Mouse (Mus musculus) heart, embryonic 14.5 days (tissue): ENCODE data around the gene Mettl1. TPM values are rescaled to one million over a fixed set of nuclear protein-coding genes. Genes with fewer than 3 reads are reported as not detected.
A peak's percentile ranks its signal among the peaks of the same experiment; 100 is the strongest.

Source experiments
- ATAC-seq: fragments of 200-750 bp; cut with Nextera tagmentation; 2 replicates; pipeline ENCODE4 v1.8.0; 2017; ENCODE audit warnings: low read depth, moderate TSS enrichment; ENCODE audit not compliant: insufficient number of reproducible peaks, insufficient read depth, low FRiP score
- H3K27ac ChIP-seq, 2 experiments: fragments of 200-500 bp in 1 of 2; fragments of 300-500 bp in 1 of 2; sonication (generic) in 1 of 2; replicated peaks in 1 of 2; 2 replicates each; pipeline ENCODE4 v1.5.1; 2012 to 2014; ENCODE audit warnings: low read depth in 2 of 2, low read length in 2 of 2, control low read depth in 1 of 2, mild to moderate bottlenecking in 1 of 2, mixed read lengths in 1 of 2; ENCODE audit not compliant: control insufficient read depth in 1 of 2, insufficient read depth in 1 of 2
- H3K27me3 ChIP-seq: fragments of 300-500 bp; sonication (generic); 2 replicates; pipeline ENCODE4 v1.6.1; 2014; ENCODE audit warnings: mild to moderate bottlenecking, low read length, control low read depth; ENCODE audit not compliant: control insufficient read depth, insufficient read depth
- H3K36me3 ChIP-seq: fragments of 300-500 bp; sonication (generic); 2 replicates; pipeline ENCODE4 v1.6.1; 2014; ENCODE audit warnings: mild to moderate bottlenecking, control low read depth, low read length, mixed read lengths; ENCODE audit not compliant: control insufficient read depth, insufficient read depth
- H3K4me1 ChIP-seq, 2 experiments: fragments of 200-500 bp in 1 of 2; fragments of 300-500 bp in 1 of 2; sonication (generic) in 1 of 2; 2 replicates each; pipeline ENCODE4 v1.6.1; 2012 to 2014; ENCODE audit warnings: low read length in 2 of 2, control low read depth in 1 of 2, mixed read lengths in 1 of 2; ENCODE audit not compliant: control insufficient read depth in 2 of 2, insufficient read depth in 2 of 2
- H3K4me2 ChIP-seq: fragments of 300-500 bp; sonication (generic); 2 replicates; pipeline ENCODE4 v1.6.1; 2014; ENCODE audit warnings: mild to moderate bottlenecking, low read length
- H3K4me3 ChIP-seq, 2 experiments: fragments of 200-500 bp in 1 of 2; fragments of 300-500 bp in 1 of 2; sonication (generic) in 1 of 2; 2 replicates each; pipeline ENCODE4 v1.5.1; 2012 to 2014; ENCODE audit warnings: low read length in 2 of 2, mild to moderate bottlenecking in 2 of 2, control low read depth in 1 of 2, low read depth in 1 of 2, moderate library complexity in 1 of 2; ENCODE audit not compliant: control insufficient read depth in 1 of 2, insufficient read depth in 1 of 2
- H3K9ac ChIP-seq: fragments of 300-500 bp; sonication (generic); 2 replicates; pipeline ENCODE4 v1.6.1; 2014; ENCODE audit warnings: mild to moderate bottlenecking, low read length
- H3K9me3 ChIP-seq: fragments of 300-500 bp; sonication (generic); 2 replicates; pipeline ENCODE4 v1.6.1; 2016; ENCODE audit warnings: low read length, control low read depth; ENCODE audit not compliant: control insufficient read depth
- WGBS: fragments of 180-500 bp; shearing (Covaris S2); extraction: QIAGEN DNeasy Blood & Tissue Kit; methylation state at CpG from one replicate; pipeline ENCODE4 v1.1.7; 2014; 5-methylcytosine and 5-hydroxymethylcytosine counted together
- polyA plus RNA-seq: library from polyadenylated mRNA; unstranded; fragments of >200 nt; fragmentation: Nextera tagmentation; extraction: Ambion mirVana; gene quantifications from 2 replicates; pipeline ENCODE4 v1.2.1, GENCODE M21; 2014

Mettl1 gene
- polyA plus RNA-seq, 1 experiment from 2014 or later: 36.3 TPM

DNA sequence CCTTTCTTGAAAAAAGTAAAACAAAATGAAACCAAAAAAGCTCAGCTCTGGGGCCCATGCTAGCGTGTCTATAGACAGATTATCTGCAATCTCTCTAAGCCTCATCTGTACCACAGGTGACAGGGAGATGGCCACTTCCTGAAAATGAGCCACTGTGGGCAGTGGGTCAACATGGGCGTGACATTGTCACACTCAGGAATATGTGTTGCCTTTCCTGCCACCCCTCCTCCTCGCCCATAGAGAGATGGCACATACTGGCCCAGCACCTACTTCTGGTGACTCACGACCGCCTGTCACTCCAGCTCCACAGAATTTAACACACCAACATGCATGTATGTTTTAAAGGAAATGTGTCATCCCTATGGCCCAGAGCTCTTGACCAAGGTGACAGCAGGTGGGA lies 38.4 kb upstream of the Mettl1 start:
- H3K4me1 ChIP-seq: no peaks in the 10 kb centered on the region
- H3K27me3 ChIP-seq: no peaks in the 10 kb centered on the region
- no peak overlapping the region for H3K9ac ChIP-seq
- H3K9me3 ChIP-seq: no peaks in the 10 kb centered on the region
- H3K27ac ChIP-seq: no peak overlapping the region
- no peak overlapping the region for H3K4me3 ChIP-seq
- whole genome bisulfite sequencing: 81% methylated on average over 5 of the region's 5 CpGs
- no peak for ATAC-seq
- H3K4me2 ChIP-seq: no peak overlapping the region
- peaks cover 31% of the 10 kb centered on the region for H3K36me3 ChIP-seq

DNA sequence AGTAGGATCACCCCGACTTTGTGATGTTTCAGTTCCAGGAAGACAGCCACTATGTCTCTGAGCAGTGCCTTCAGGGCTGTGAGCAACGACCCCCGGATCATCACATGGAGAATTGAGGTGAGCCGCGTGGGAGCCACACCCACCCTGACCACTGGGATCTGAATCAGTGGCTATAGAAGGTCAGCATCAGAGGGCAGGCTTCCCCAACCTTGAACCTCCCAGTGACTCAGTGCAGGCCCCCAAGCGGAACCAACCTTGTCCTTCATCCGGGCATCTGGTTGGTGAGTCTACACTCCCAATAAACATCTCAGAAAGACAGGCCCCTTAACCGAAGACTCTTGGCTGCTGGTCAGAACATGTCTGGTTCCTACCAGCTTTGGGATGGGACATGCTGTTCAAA lies 37.9 kb upstream of the Mettl1 start:
- Histone ChIP-seq H3K4me1 (no peaks in the 10 kb centered on the region), H3K4me3 (no peak overlapping the region), H3K36me3 (peaks cover 25% of the 10 kb centered on the region), H3K27ac (no peak overlapping the region), H3K9ac (no peak overlapping the region), H3K4me2 (no peak overlapping the region), H3K9me3 (no peaks in the 10 kb centered on the region), H3K27me3 (no peaks in the 10 kb centered on the region)
- ATAC-seq: no peak
- 84% methylated on average over 8 of the region's 8 CpGs for WGBS

DNA sequence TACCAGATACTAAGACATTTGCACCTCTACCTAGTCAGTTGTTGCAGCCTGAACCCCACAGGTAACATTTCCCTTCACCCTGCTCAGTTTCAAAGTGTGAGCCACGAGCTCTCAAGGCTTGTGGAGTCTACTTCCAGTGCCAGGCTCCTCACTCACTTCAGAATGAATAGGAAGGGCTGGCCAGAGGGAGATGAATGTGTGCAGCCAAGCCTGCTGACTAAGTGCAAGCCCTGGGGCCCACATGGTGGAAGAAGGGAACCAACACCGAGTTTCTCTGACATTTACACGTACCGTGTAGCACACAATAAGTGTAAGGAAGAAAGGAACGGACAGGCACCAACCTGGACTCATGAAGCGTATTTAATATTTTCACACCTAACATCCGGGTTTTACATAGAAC lies 37.4 kb upstream of the Mettl1 start:
- WGBS: 84% methylated on average over 7 of the region's 7 CpGs
- H3K27ac ChIP-seq: no peak overlapping the region
- no peak overlapping the region for H3K9ac ChIP-seq
- H3K36me3 ChIP-seq: peaks cover 20% of the 10 kb centered on the region
- no peak overlapping the region for H3K4me3 ChIP-seq
- no peak for ATAC-seq
- no peaks in the 10 kb centered on the region for H3K27me3 ChIP-seq
- H3K4me2 ChIP-seq: no peak overlapping the region
- H3K4me1 ChIP-seq: no peaks in the 10 kb centered on the region
- H3K9me3 ChIP-seq: no peaks in the 10 kb centered on the region

DNA sequence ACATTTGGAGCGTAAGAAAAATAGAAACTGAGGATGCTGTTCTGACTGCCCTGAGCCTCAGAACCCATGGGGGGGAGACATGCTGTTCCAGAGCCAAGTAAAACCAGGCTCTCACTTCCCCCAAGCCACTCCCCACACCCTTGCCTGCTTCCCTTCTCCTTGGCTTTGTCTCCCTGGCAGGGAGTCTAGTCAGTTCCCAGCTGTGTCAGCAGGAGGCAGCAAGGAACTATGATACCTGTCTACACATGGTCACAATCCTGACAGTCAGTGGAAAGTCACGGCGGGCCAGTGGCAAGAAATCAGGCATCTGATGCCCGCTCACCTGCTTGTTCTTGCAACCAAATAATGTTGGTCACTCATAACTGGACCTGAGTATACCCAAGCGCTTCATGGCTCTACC lies 24.7 kb upstream of the Mettl1 start:
- H3K27ac ChIP-seq: no peak overlapping the region
- H3K9ac ChIP-seq: no peak overlapping the region
- H3K4me2 ChIP-seq: no peak overlapping the region
- no peaks in the 10 kb centered on the region for H3K4me1 ChIP-seq
- ATAC-seq: no peak
- WGBS: 55% methylated on average over 5 of the region's 5 CpGs
- no peaks in the 10 kb centered on the region for H3K27me3 ChIP-seq
- peaks cover 7% of the 10 kb centered on the region; the same call in 1 of the 2 replicates for H3K36me3 ChIP-seq
- no peaks in the 10 kb centered on the region for H3K9me3 ChIP-seq
- H3K4me3 ChIP-seq: no peak overlapping the region

DNA sequence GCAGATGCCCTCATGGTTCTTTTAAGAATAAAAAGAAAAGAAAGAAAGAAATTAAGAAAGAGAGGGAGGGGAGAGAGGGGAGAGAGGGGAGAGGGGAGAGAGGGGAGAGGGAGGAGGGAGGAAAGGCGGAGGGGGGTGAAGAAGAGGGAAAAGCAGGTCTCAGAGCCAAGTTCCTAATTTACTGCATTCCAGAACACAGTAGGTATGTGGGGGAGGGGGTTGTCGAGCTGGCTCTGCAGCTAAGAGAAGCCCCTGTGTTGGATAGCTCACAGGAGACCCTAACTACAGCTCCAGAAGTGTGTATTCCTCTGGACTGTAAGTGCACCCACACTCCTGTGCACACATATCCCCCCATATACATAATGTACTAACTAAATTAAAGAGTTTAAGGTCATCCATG lies 24.1 kb upstream of the Mettl1 start:
- Histone ChIP-seq H3K27ac (no peak overlapping the region), H3K27me3 (no peaks in the 10 kb centered on the region), H3K4me2 (no peak overlapping the region), H3K4me1 (no peaks in the 10 kb centered on the region), H3K9ac (no peak overlapping the region), H3K36me3 (peaks cover 8% of the 10 kb centered on the region), H3K4me3 (no peak overlapping the region), H3K9me3 (no peaks in the 10 kb centered on the region)
- 22% methylated on average over 2 of the region's 2 CpGs for WGBS
- ATAC-seq: no peak

DNA sequence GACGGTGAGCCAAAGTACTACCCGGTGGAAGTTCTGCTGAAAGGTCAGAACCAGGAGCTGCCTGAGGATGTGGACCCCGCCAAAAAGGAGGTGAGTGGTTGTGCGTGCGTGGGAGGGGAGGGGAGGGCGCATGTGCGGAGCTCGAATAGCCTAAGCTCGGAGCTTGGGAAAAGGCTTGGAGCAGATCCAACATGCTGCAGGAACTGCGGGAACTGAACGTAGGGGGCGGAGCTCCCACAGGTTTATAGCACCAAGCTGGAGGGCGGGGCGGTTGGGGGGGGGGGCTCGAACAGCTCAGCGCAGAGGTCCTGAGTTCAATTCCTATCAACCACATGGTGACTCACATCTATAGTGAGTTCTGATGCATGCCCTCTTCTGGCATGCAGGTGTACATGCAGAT lies 22.8 kb upstream of the Mettl1 start:
- ATAC-seq: no peak
- WGBS: 72% methylated on average over 16 of the region's 16 CpGs
- H3K27ac ChIP-seq: no peak overlapping the region

DNA sequence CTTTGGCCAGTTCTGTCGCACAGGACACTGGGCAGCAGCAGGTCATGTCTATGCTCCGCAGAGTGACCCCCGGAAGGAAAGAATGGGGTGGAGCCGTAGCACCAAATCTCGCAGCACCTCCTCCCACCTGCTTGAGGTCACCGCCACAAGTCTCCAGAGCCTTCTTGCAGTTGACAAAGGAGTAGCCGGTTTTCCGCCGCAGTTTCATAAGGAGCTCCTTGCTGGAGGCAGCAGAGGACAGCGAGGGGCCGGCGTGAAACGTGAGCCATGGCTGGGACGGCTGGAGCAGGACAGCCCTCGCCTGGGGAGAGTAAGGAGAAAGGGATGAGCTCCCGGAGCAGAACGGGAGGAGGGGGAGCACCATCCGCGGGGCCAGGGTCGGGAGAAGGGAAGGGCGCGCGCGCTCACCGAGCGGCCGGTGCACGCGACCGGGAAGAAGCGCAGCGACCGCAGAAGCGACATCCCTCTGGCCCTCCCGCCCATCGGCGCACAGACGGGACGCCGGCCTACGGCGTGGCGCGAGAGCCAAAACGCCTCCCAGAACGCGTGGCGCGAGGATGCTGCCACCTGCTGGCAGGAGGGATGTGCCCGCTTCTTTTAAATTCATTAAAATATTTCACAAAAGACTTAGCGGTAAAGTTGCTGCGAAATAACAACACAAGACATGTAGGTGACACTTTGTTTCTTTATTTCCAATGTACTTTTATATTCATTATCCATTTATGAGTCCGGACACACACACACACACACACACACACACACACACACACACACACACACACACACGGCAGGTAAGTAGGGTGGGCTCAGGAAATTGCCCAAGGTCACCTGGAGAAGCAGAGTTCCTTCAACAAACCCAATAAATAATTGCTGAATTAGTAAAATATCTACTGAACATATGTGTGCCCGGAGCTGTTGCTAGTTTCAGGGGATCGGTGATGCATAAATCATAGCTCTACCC lies 10.6 kb upstream of the Mettl1 start, which contains the start of gene Tsfm:
Gene Tsfm, minus strand, starts transcription at position 505 of the 961 bp plus-strand sequence.
- 6% methylated on average over 54 of the region's 56 CpGs for WGBS
- H3K4me2 ChIP-seq: peak within 1 kb of the TSS; percentile 81
- peak; percentile 81 for ATAC-seq

More for the DNA sequence above, 22.8 kb upstream of the Mettl1 start:
- no peaks in the 10 kb centered on the region for H3K9me3 ChIP-seq
- H3K4me3 ChIP-seq: no peak overlapping the region
- H3K9ac ChIP-seq: no peak overlapping the region
- no peak overlapping the region for H3K4me2 ChIP-seq
- no peaks in the 10 kb centered on the region for H3K27me3 ChIP-seq
- peaks cover 21% of the 10 kb centered on the region for H3K36me3 ChIP-seq
- no peaks in the 10 kb centered on the region for H3K4me1 ChIP-seq

More for the DNA sequence above, 10.6 kb upstream of the Mettl1 start, which contains the start of gene Tsfm:
- Histone ChIP-seq H3K9me3 (no peaks in the 10 kb centered on the region), H3K4me1 (peaks cover 0 to 6% of the 10 kb centered on the region in 2 experiments; a peak in 2 of 4 replicates), H3K27ac (peak within 1 kb of the TSS; percentile 17 to 66), H3K27me3 (no peaks in the 10 kb centered on the region), H3K36me3 (peaks cover 39% of the 10 kb centered on the region), H3K9ac (peak within 1 kb of the TSS; percentile 89), H3K4me3 (peak within 1 kb of the TSS; percentile 68 to 84)
